8 mouse cellular contexts compared by ENCODE assay signal in the genomic region with DNA sequence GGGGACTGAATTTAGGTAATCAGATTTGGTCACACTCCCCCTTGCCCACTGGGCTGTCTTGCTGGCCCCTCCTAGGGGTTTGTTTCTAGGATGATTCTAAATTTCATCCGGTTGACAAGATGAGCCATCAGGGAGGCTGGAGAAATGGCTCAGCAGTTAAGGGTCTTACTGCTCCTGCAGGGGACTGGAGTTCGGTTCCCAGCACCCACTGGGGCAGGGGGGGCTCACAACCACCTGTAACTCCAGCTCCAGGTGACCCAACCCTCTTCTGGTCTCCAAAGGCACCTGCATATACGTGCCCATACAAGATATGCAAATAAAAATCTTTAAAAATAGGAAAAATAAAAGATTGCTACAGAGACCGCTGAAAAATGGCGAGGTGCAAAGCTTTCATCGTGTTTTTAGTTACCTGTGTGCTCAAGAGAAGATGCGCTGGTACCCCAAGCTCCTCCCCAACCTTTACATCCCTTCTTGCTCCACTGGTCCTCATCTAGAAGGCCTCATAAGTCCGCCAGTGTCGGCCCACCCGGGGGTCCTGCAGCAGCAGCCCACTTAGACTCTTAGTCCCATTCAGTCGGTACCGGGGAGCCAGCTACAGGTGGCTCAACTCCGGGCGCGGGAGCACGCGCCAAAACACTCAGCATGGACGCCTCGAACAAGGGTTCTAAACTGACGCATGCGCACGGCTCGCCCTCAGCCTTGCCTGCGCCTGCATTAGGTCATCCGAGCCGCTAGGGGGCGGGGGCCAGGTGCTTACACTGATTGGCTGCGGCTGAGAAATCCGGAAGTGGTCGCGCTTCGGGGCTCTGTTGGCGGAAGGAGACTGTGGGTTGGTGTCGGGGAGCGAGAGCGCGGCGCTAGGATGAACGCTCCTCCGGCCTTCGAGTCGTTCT. TPM values are rescaled to one million over a fixed set of nuclear protein-coding genes. Genes with fewer than 3 reads are reported as not detected.
DNase-seq lines count a peak whose midpoint lies in the region; ATAC-seq lines count a peak whose summit lies in the region.

TSS of gene Polr2j (plus strand) at position 741 of the 893 bp plus-strand sequence.

- ATAC-seq in forebrain, embryonic 11.5 days (replicated peaks; ENCODE audit: low FRiP score), result peak; percentile 94
- ATAC-seq in heart, embryonic 16.5 days (replicated peaks; ENCODE audit: extremely low read depth, insufficient read depth, low FRiP score), result peak; percentile 96
- peak; percentile 95 for ATAC-seq in liver, embryonic 15.5 days (ENCODE audit: insufficient read depth)
- ATAC-seq in neural tube, embryonic 12.5 days (ENCODE audit: low FRiP score, low read depth), result peak; percentile 93

- no peaks in the 10 kb centered on the region for H3K9me3 ChIP-seq in forebrain, embryonic 11.5 days (ENCODE audit: control insufficient read depth, low read length)
- no peaks in the 10 kb centered on the region for H3K9me3 ChIP-seq in heart, embryonic 16.5 days (replicated peaks; ENCODE audit: control insufficient read depth, low read length)
- H3K9me3 ChIP-seq in liver, embryonic 15.5 days (replicated peaks), result no peaks in the 10 kb centered on the region
- H3K9me3 ChIP-seq in neural tube, embryonic 12.5 days, result no peaks in the 10 kb centered on the region

- H3K27ac ChIP-seq in forebrain, embryonic 11.5 days (ENCODE audit: low read depth, low read length), result 0 out of 2 replicates have a peak within 1 kb of the TSS, but pooled peaks have one; percentile 20
- no peak within 1 kb of the TSS for H3K27ac ChIP-seq in heart, embryonic 16.5 days (ENCODE audit: low read length)
- peak within 1 kb of the TSS; percentile 80 for H3K27ac ChIP-seq in liver, embryonic 15.5 days (replicated peaks)
- no peak within 1 kb of the TSS for H3K27ac ChIP-seq in neural tube, embryonic 12.5 days

- peak within 1 kb of the TSS; percentile 81 for H3K4me2 ChIP-seq in forebrain, embryonic 11.5 days (ENCODE audit: low read depth, low read length, severe bottlenecking)
- H3K4me2 ChIP-seq in heart, embryonic 16.5 days (ENCODE audit: low read depth, low read length), result peak within 1 kb of the TSS; percentile 96
- H3K4me2 ChIP-seq in liver, embryonic 15.5 days, result peak within 1 kb of the TSS; percentile 95
- peak within 1 kb of the TSS; percentile 91 for H3K4me2 ChIP-seq in neural tube, embryonic 12.5 days (replicated peaks)

- peak within 1 kb of the TSS; percentile 91 for H3K4me3 ChIP-seq in forebrain, embryonic 11.5 days (ENCODE audit: low read depth, low read length)
- peak within 1 kb of the TSS; percentile 90 for H3K4me3 ChIP-seq in heart, embryonic 16.5 days (ENCODE audit: low read length)
- H3K4me3 ChIP-seq in liver, embryonic 15.5 days (replicated peaks), result peak within 1 kb of the TSS; percentile 88
- H3K4me3 ChIP-seq in neural tube, embryonic 12.5 days, result peak within 1 kb of the TSS; percentile 90

- WGBS in forebrain, embryonic 11.5 days, result 3% methylated on average over 42 of the region's 42 CpGs
- 3% methylated on average over 42 of the region's 42 CpGs for WGBS in heart, embryonic 16.5 days
- WGBS in liver, embryonic 15.5 days (ENCODE audit: insufficient replicate concordance), result 3% methylated on average over 42 of the region's 42 CpGs
- WGBS in neural tube, embryonic 12.5 days, result 3% methylated on average over 42 of the region's 42 CpGs

- peak within 1 kb of the TSS; percentile 85 for H3K9ac ChIP-seq in forebrain, embryonic 11.5 days (ENCODE audit: low read length)
- peak within 1 kb of the TSS; percentile 93 for H3K9ac ChIP-seq in heart, embryonic 16.5 days (ENCODE audit: low read length)
- peak within 1 kb of the TSS; percentile 88 for H3K9ac ChIP-seq in liver, embryonic 15.5 days
- peak within 1 kb of the TSS; percentile 80 for H3K9ac ChIP-seq in neural tube, embryonic 12.5 days

- peaks cover 7% of the 10 kb centered on the region for H3K4me1 ChIP-seq in forebrain, embryonic 11.5 days (replicated peaks; ENCODE audit: control insufficient read depth, insufficient read depth, low read length)
- peaks cover 8% of the 10 kb centered on the region for H3K4me1 ChIP-seq in heart, embryonic 16.5 days (ENCODE audit: control insufficient read depth, insufficient read depth, low read length)
- H3K4me1 ChIP-seq in liver, embryonic 15.5 days (replicated peaks), result peaks cover 33% of the 10 kb centered on the region
- H3K4me1 ChIP-seq in neural tube, embryonic 12.5 days, result peaks cover 21% of the 10 kb centered on the region

- no peaks in the 10 kb centered on the region for H3K27me3 ChIP-seq in forebrain, embryonic 11.5 days (ENCODE audit: control insufficient read depth, insufficient read depth, low read length)
- no peaks in the 10 kb centered on the region for H3K27me3 ChIP-seq in heart, embryonic 16.5 days (ENCODE audit: control insufficient read depth, insufficient read depth, low read length)
- no peaks in the 10 kb centered on the region for H3K27me3 ChIP-seq in liver, embryonic 15.5 days
- no peaks in the 10 kb centered on the region for H3K27me3 ChIP-seq in neural tube, embryonic 12.5 days (replicated peaks)

- DNase-seq in CD8-positive naive resting alpha-beta T cell, adult 2 months (ENCODE audit: low read depth in 2 of 2, low spot score in 2 of 2), result peak; percentile 96
- DNase-seq in c-Kit-positive CD71-negative TER-119-negative erythroid progenitor cells, embryonic 14.5 days (ENCODE audit: low read depth), result peak; percentile 97
- peak; percentile 99 for DNase-seq in forebrain, embryonic 11.5 days (ENCODE audit: low spot score)
- peak; percentile 96 to 99 for DNase-seq in kidney, postnatal 36 days
- peak; percentile 96 for DNase-seq in telencephalon, adult 2 months (ENCODE audit: low read depth, low spot score)

- peaks cover 5% of the 10 kb centered on the region; the same call in 1 of the 2 replicates for H3K36me3 ChIP-seq in forebrain, embryonic 11.5 days (ENCODE audit: control insufficient read depth, insufficient read depth, low read length)
- peaks cover 13% of the 10 kb centered on the region for H3K36me3 ChIP-seq in heart, embryonic 16.5 days (ENCODE audit: control insufficient read depth, insufficient read depth)
- peaks cover 26% of the 10 kb centered on the region for H3K36me3 ChIP-seq in liver, embryonic 15.5 days (replicated peaks)
- peaks cover 16% of the 10 kb centered on the region for H3K36me3 ChIP-seq in neural tube, embryonic 12.5 days

RNA-seq across cellular contexts. Expression of gene Polr2j, which starts in this region (rescaled TPM):
- 253 and 261 TPM in 2 replicates for polyA plus RNA-seq in forebrain, embryonic 11.5 days (2014; fragmentation: Nextera tagmentation; extraction: Ambion mirVana)
- polyA plus RNA-seq in heart, embryonic 16.5 days (2015; fragmentation: Nextera tagmentation; extraction: Ambion mirVana), result 139 and 151 TPM in 2 replicates
- 111 and 129 TPM in 2 replicates for polyA plus RNA-seq in liver, embryonic 15.5 days (2015; fragmentation: Nextera tagmentation; extraction: Ambion mirVana)
- 234 and 249 TPM in 2 replicates for polyA plus RNA-seq in neural tube, embryonic 12.5 days (2016; fragmentation: Nextera tagmentation; extraction: Ambion mirVana)

Comparison
In these comparisons a context has a peak if more than half of its experiments do, and no peak if none do; other contexts are left out.
1. H3K27ac ChIP-seq: peak in forebrain, embryonic 11.5 days (single experiment) and liver, embryonic 15.5 days (single experiment); none in heart, embryonic 16.5 days (single experiment) and neural tube, embryonic 12.5 days (single experiment).
2. Peak in every context shown above with its lines, with median percentiles within 50 percentile points of each other: DNase-seq, ATAC-seq, H3K4me2 ChIP-seq, H3K4me3 ChIP-seq and H3K9ac ChIP-seq.